Mouse (Mus musculus) cortical plate, adult 2 months (tissue): Measurements from ENCODE around the gene Tctex1d4.

Source experiments
- CTCF ChIP-seq: fragments of 200-500 bp; IDR thresholded peaks from 2 replicates; pipeline ENCODE4 v1.5.1; 2011; ENCODE audit warnings: mild to moderate bottlenecking, control low read depth, low read length; ENCODE audit not compliant: insufficient read depth; ENCODE audit errors: extremely low read depth
- POLR2A ChIP-seq: fragments of 200-500 bp; IDR thresholded peaks from 2 replicates; pipeline ENCODE4 v1.6.1; 2011; ENCODE audit warnings: mild to moderate bottlenecking, low read length, control low read depth; ENCODE audit not compliant: insufficient read depth; ENCODE audit errors: extremely low read depth

DNA sequence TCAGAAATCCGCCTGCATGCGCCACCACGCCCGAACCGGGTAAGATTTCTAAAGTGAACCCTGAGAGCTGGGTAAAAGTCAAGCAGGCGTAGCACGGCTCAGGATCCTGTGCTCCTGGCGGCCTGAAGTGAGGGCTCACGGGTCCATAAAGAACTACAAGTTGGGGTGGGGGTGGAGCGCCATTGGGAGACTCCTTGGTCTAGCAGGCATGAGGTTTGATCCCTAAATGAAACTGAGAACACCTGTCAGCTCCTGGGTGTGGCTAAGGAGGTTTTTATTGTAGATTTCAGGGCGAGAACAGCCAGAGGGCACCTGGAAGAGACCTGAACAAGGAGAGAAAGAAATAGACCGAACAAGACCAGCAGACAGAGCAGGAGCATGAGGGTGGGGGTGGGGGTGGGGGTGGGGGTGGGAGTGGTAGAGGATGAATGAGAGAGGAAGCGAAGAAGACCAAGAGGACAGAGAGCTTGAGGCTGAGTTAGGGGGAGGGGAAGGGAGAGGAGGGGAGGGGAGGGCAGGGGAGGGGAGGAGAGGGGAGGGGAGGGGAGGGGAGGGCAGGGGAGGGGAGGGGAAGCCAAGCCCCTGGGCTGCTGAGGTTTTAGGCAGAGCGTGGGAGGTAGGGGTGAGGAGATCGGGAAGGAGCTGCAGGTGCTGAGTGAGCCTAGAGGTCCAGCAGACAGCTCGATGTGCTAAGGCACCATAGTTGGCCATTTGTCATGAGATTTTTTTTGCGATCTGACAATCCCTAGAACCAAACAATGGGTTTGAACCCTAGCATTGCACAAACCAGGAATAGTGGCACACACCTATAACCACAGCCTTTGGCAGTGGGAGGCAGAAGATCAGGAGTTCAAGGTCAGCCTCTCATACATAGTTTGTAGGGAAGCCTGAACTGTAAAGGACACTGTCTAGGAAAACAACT lies 12.0 kb downstream of the Tctex1d4 start:
- TF ChIP-seq CTCF: no peak
- no peak for TF ChIP-seq POLR2A
